Mouse (Mus musculus): ENCODE data around the gene Mylk2. TPM values are rescaled to one million over a fixed set of nuclear protein-coding genes. Genes with fewer than 3 reads are reported as not detected.

Gene Mylk2
- polyA plus RNA-seq, 1 experiment from 2014 or later: not detected

- Histone ChIP-seq H3K4me3 (ENCODE audit: low read depth, low read length) (no peak overlapping the region), H3K27ac (ENCODE audit: low read depth, low read length) (no peak overlapping the region), H3K9me3 (ENCODE audit: control insufficient read depth, low read length) (no peaks in the 10 kb centered on the region), H3K27me3 (replicated peaks; ENCODE audit: control insufficient read depth, insufficient read depth, low read length) (peaks cover 16% of the 10 kb centered on the region), H3K9ac (ENCODE audit: low read depth, low read length) (no peak overlapping the region), H3K4me2 (no peak overlapping the region), H3K36me3 (ENCODE audit: control insufficient read depth, insufficient read depth, low read length) (no peaks in the 10 kb centered on the region), H3K4me1 (replicated peaks; ENCODE audit: control insufficient read depth, insufficient read depth, low read length) (peaks cover 15% of the 10 kb centered on the region)
- WGBS: 62% methylated on average over 9 of the region's 9 CpGs
- DNase-seq (ENCODE audit: low spot score) (no peak), ATAC-seq (replicated peaks; ENCODE audit: low FRiP score) (no peak)
Measured at GRCm38 (mm10) chr2:152917671-152918070, 6.5 kb downstream of the Mylk2 start.

DNA sequence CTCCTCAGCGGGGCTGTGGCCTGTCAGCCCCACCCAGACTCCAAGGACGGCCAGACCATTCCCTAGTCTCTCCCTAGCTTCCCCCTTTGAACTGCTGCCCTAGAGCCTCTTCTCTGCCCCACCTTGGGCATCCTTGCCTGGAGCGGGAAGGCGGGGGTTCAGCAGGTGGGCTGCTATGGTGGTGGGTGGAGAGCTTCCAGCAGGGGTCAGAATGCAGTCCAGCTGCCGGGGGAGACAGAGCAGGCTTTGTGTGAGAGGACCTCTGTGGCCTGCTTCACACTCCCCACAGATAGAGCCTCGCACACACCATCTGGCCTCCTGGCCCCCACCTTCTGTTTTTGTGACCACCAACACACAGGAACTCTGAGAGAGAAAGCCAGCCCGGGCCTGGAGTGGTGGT lies 11.2 kb downstream of the Mylk2 start:
- 0 out of 2 replicates have a peak, but pooled peaks cover 5% of the 10 kb centered on the region for H3K4me1 ChIP-seq (replicated peaks; ENCODE audit: control insufficient read depth, insufficient read depth, low read length)
- no peaks in the 10 kb centered on the region for H3K9me3 ChIP-seq (ENCODE audit: control insufficient read depth, low read length)
- WGBS: 39% methylated on average over 6 of the region's 7 CpGs
- H3K36me3 ChIP-seq (ENCODE audit: control insufficient read depth, insufficient read depth, low read length): no peaks in the 10 kb centered on the region
- H3K9ac ChIP-seq (ENCODE audit: low read depth, low read length): no peak overlapping the region
- ATAC-seq (replicated peaks; ENCODE audit: low FRiP score) (no peak), DNase-seq (ENCODE audit: low spot score) (no peak)
- no peak overlapping the region for H3K27ac ChIP-seq (ENCODE audit: low read depth, low read length)
- no peak overlapping the region for H3K4me3 ChIP-seq (ENCODE audit: low read depth, low read length)
- H3K27me3 ChIP-seq (replicated peaks; ENCODE audit: control insufficient read depth, insufficient read depth, low read length): no peaks in the 10 kb centered on the region; the same call in none of the 2 replicates
- H3K4me2 ChIP-seq: no peak overlapping the region

GRCm38 (mm10) chr2:152923621-152924020 lies 12.5 kb downstream of the Mylk2 start:
- 0 out of 2 replicates have a peak, but pooled peaks cover 4% of the 10 kb centered on the region for H3K4me1 ChIP-seq (replicated peaks; ENCODE audit: control insufficient read depth, insufficient read depth, low read length)
- 73% methylated on average over 3 of the region's 3 CpGs for WGBS
- ATAC-seq (replicated peaks; ENCODE audit: low FRiP score) (no peak), DNase-seq (ENCODE audit: low spot score) (no peak)
- H3K4me3 ChIP-seq (ENCODE audit: low read depth, low read length): no peak overlapping the region
- H3K9ac ChIP-seq (ENCODE audit: low read depth, low read length): no peak overlapping the region
- H3K4me2 ChIP-seq: no peak overlapping the region
- no peak overlapping the region for H3K27ac ChIP-seq (ENCODE audit: low read depth, low read length)
- H3K36me3 ChIP-seq (ENCODE audit: control insufficient read depth, insufficient read depth, low read length): no peaks in the 10 kb centered on the region
- H3K27me3 ChIP-seq (replicated peaks; ENCODE audit: control insufficient read depth, insufficient read depth, low read length): no peaks in the 10 kb centered on the region; the same call in none of the 2 replicates
- no peaks in the 10 kb centered on the region for H3K9me3 ChIP-seq (ENCODE audit: control insufficient read depth, low read length)

DNA sequence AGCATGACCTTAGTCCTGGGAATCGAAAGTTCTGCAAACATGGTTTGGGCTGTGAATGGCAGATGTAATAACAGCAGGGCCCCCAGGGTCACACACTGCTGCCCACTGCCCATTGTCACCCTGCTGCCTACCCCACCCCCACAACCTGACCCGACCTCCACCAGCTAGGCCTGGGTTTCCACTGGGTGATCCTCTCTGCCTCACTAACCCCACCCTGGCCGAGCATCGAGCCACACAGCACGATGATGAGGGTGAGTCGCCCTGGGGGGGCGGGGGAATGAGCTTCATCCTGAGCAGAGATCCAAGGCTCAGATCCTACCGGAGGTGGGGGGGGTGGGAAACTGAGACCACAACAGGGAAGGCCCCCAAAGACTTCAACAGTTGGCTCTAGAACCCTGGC lies 13.0 kb downstream of the Mylk2 start:
- H3K27me3 ChIP-seq (replicated peaks; ENCODE audit: control insufficient read depth, insufficient read depth, low read length): no peaks in the 10 kb centered on the region; the same call in 1 of the 2 replicates
- H3K4me1 ChIP-seq (replicated peaks; ENCODE audit: control insufficient read depth, insufficient read depth, low read length): no peaks in the 10 kb centered on the region
- no peaks in the 10 kb centered on the region for H3K9me3 ChIP-seq (ENCODE audit: control insufficient read depth, low read length)
- H3K36me3 ChIP-seq (ENCODE audit: control insufficient read depth, insufficient read depth, low read length): no peaks in the 10 kb centered on the region
- WGBS: 62% methylated on average over 8 of the region's 8 CpGs
- H3K4me3 ChIP-seq (ENCODE audit: low read depth, low read length): no peak overlapping the region
- DNase-seq (ENCODE audit: low spot score) (no peak), ATAC-seq (replicated peaks; ENCODE audit: low FRiP score) (no peak)
- no peak overlapping the region for H3K27ac ChIP-seq (ENCODE audit: low read depth, low read length)
- no peak overlapping the region for H3K4me2 ChIP-seq
- no peak overlapping the region for H3K9ac ChIP-seq (ENCODE audit: low read depth, low read length)

DNA sequence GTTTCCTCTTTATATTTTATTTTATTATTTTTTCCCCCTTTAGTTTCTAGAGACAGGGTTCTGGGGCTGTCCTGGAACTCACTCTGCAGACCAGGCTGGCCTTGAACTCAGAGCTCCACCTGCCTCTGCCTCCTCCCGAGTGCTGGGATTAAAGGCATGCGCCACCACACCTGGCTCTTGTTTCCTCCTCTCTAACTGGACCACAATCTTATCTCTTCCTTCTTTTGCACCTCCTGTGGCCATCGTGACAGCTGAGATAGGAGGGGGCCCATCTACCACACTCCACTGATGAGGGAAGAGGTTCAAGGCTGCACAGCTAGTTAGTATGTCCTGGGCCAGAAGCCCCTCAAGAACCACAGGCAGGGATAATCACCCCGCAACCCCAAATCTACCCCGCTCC lies 13.4 kb downstream of the Mylk2 start:
- no peaks in the 10 kb centered on the region; the same call in 1 of the 2 replicates for H3K27me3 ChIP-seq (replicated peaks; ENCODE audit: control insufficient read depth, insufficient read depth, low read length)
- WGBS: 48% methylated on average over 5 of the region's 5 CpGs
- DNase-seq (ENCODE audit: low spot score): no peak
- H3K36me3 ChIP-seq (ENCODE audit: control insufficient read depth, insufficient read depth, low read length): no peaks in the 10 kb centered on the region
- no peak overlapping the region for H3K27ac ChIP-seq (ENCODE audit: low read depth, low read length)
- ATAC-seq (replicated peaks; ENCODE audit: low FRiP score): no peak
- no peaks in the 10 kb centered on the region for H3K9me3 ChIP-seq (ENCODE audit: control insufficient read depth, low read length)
- no peaks in the 10 kb centered on the region for H3K4me1 ChIP-seq (replicated peaks; ENCODE audit: control insufficient read depth, insufficient read depth, low read length)
- H3K9ac ChIP-seq (ENCODE audit: low read depth, low read length): no peak overlapping the region
- H3K4me3 ChIP-seq (ENCODE audit: low read depth, low read length): no peak overlapping the region
- H3K4me2 ChIP-seq: no peak overlapping the region

DNA sequence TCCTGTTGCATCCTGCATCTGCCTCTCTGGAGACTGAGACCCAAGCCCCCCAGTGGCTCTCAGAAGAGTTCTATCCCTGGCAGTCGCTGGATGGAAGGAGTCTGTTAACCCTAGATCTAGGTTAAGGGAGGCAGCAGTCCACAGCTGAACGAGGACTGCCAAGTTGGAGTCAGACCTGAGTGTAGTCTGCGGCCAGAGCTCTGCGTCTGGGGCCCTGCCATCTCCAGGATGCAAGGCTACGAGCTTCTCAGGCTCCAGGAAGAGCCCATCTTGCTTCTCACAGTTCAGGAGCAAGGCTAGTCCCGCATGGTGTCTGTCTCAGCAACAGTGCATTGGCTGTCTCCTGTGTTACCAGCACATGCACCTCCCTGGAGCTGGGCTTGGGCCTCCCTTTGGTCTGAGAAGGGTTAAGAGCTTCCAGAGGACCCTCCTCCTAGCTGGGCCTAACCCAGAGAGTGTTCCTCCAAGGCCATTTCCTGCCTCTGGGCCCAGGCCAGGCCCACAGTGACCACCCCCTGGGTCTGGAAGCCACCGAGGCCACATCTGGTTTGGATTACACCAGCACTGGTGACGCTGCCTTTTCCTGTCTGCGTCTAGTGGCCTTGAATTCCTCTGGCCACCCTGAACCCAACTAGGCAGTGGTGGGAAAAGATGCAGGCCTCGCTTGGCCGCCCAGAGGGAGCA lies 14.2 kb downstream of the Mylk2 start:
- no peak overlapping the region for H3K9ac ChIP-seq (ENCODE audit: low read depth, low read length)
- no peak overlapping the region for H3K4me2 ChIP-seq
- peak; percentile 44 for ATAC-seq (replicated peaks; ENCODE audit: low FRiP score)
- no peaks in the 10 kb centered on the region; the same call in 1 of the 2 replicates for H3K27me3 ChIP-seq (replicated peaks; ENCODE audit: control insufficient read depth, insufficient read depth, low read length)
- 45% methylated on average over 11 of the region's 11 CpGs for WGBS
- H3K9me3 ChIP-seq (ENCODE audit: control insufficient read depth, low read length): no peaks in the 10 kb centered on the region
- H3K27ac ChIP-seq (ENCODE audit: low read depth, low read length): no peak overlapping the region
- no peaks in the 10 kb centered on the region for H3K4me1 ChIP-seq (replicated peaks; ENCODE audit: control insufficient read depth, insufficient read depth, low read length)
- DNase-seq (ENCODE audit: low spot score): no peak
- no peak overlapping the region for H3K4me3 ChIP-seq (ENCODE audit: low read depth, low read length)
- no peaks in the 10 kb centered on the region for H3K36me3 ChIP-seq (ENCODE audit: control insufficient read depth, insufficient read depth, low read length)

DNA sequence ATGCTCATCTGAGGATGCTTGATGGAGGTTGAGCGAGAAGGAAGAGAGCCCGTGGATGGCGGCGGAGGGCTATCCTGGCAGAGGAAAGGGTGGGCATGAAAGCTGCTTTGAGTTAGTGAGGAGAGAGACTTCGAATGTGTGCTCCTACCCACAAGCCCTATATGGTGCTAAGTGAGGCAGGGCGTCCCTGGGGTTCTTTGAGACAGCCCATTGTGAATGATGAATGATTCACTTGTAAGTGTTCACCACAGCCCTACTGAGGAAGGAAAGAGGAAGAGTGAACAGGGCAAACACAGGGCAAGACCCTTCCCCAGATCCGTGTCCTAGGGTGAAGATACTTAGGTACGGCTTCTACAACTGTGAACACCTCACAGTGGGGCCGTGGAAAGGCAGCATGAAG lies 15.7 kb downstream of the Mylk2 start:
- Histone ChIP-seq H3K4me2 (no peak overlapping the region), H3K27ac (ENCODE audit: low read depth, low read length) (no peak overlapping the region), H3K9me3 (ENCODE audit: control insufficient read depth, low read length) (no peaks in the 10 kb centered on the region), H3K4me1 (replicated peaks; ENCODE audit: control insufficient read depth, insufficient read depth, low read length) (no peaks in the 10 kb centered on the region), H3K27me3 (replicated peaks; ENCODE audit: control insufficient read depth, insufficient read depth, low read length) (no peaks in the 10 kb centered on the region), H3K4me3 (ENCODE audit: low read depth, low read length) (no peak overlapping the region), H3K36me3 (ENCODE audit: control insufficient read depth, insufficient read depth, low read length) (no peaks in the 10 kb centered on the region), H3K9ac (ENCODE audit: low read depth, low read length) (no peak overlapping the region)
- WGBS: 55% methylated on average over 9 of the region's 9 CpGs
- no peak for DNase-seq (ENCODE audit: low spot score)
- ATAC-seq (replicated peaks; ENCODE audit: low FRiP score): no peak

DNA sequence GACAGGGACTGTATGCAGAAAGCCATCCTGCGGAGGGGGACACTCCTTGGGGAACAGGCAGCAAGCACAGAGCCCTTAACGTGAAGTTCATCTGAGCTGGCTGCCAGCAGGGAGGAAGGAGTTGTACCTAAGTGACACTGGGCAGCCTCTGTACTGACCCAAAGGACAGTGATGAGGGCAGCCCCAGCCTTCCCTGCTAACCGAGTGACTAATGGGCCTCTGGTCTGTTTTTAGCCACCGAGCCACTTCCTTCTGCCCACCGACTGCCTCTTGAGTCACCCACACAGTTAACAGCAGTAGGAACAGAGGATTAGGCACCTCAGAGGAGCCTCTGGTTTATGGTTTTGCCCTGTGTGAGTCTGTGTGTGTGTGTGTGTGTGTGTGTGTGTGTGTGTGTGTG lies 16.2 kb downstream of the Mylk2 start:
- no peak overlapping the region for H3K9ac ChIP-seq (ENCODE audit: low read depth, low read length)
- no peak overlapping the region for H3K27ac ChIP-seq (ENCODE audit: low read depth, low read length)
- ATAC-seq (replicated peaks; ENCODE audit: low FRiP score) (no peak), DNase-seq (ENCODE audit: low spot score) (no peak)
- no peaks in the 10 kb centered on the region for H3K9me3 ChIP-seq (ENCODE audit: control insufficient read depth, low read length)
- WGBS: 34% methylated on average over 5 of the region's 5 CpGs
- H3K27me3 ChIP-seq (replicated peaks; ENCODE audit: control insufficient read depth, insufficient read depth, low read length): no peaks in the 10 kb centered on the region
- H3K4me3 ChIP-seq (ENCODE audit: low read depth, low read length): no peak overlapping the region
- no peaks in the 10 kb centered on the region for H3K4me1 ChIP-seq (replicated peaks; ENCODE audit: control insufficient read depth, insufficient read depth, low read length)
- no peaks in the 10 kb centered on the region for H3K36me3 ChIP-seq (ENCODE audit: control insufficient read depth, insufficient read depth, low read length)
- H3K4me2 ChIP-seq: no peak overlapping the region

Measured in liver, embryonic 11.5 days (tissue).